Mouse (Mus musculus) heart, embryonic 16.5 days (tissue): ENCODE results near the gene Hilpda. TPM values are rescaled to one million over a fixed set of nuclear protein-coding genes. Genes with fewer than 3 reads are reported as not detected.

ENCODE experiments used
- ATAC-seq: fragments of 200-750 bp; cut with Nextera tagmentation; replicated peaks from 2 replicates; pipeline ENCODE4 v1.8.0; 2017; ENCODE audit warnings: moderate number of reproducible peaks; ENCODE audit not compliant: insufficient read depth, low FRiP score; ENCODE audit errors: extremely low read depth
- H3K27ac ChIP-seq: fragments of 300-500 bp; sonication (generic); 2 replicates; pipeline ENCODE4 v1.5.1; 2014; ENCODE audit warnings: mild to moderate bottlenecking, low read length, control low read depth, moderate library complexity
- H3K27me3 ChIP-seq: fragments of 300-500 bp; sonication (generic); 2 replicates; pipeline ENCODE4 v1.6.1; 2014; ENCODE audit warnings: low read length, mixed read lengths; ENCODE audit not compliant: control insufficient read depth, insufficient read depth
- H3K36me3 ChIP-seq: fragments of 300-500 bp; sonication (generic); 2 replicates; pipeline ENCODE4 v1.6.1; 2014; ENCODE audit not compliant: control insufficient read depth, insufficient read depth
- H3K4me1 ChIP-seq: fragments of 300-500 bp; sonication (generic); 2 replicates; pipeline ENCODE4 v1.6.1; 2014; ENCODE audit warnings: low read length, mixed read lengths; ENCODE audit not compliant: control insufficient read depth, insufficient read depth
- H3K4me2 ChIP-seq: fragments of 300-500 bp; sonication (generic); 2 replicates; pipeline ENCODE4 v1.6.1; 2014; ENCODE audit warnings: low read depth, mild to moderate bottlenecking, control low read depth, low read length
- H3K4me3 ChIP-seq: fragments of 300-500 bp; sonication (generic); 2 replicates; pipeline ENCODE4 v1.5.1; 2014; ENCODE audit warnings: mild to moderate bottlenecking, control low read depth, low read length
- H3K9ac ChIP-seq: fragments of 300-500 bp; sonication (generic); 2 replicates; pipeline ENCODE4 v1.6.1; 2014; ENCODE audit warnings: low read length, control low read depth
- H3K9me3 ChIP-seq: fragments of 300-500 bp; sonication (generic); replicated peaks from 2 replicates; pipeline ENCODE4 v1.6.1; 2016; ENCODE audit warnings: low read length; ENCODE audit not compliant: control insufficient read depth
- WGBS: fragments of 180-500 bp; shearing (Covaris S2); extraction: QIAGEN DNeasy Blood & Tissue Kit; methylation state at CpG from one replicate; pipeline ENCODE4 v1.1.7; 2014; 5-methylcytosine and 5-hydroxymethylcytosine counted together
- polyA plus RNA-seq: library from polyadenylated mRNA; unstranded; fragments of >200 nt; fragmentation: Nextera tagmentation; extraction: Ambion mirVana; gene quantifications from 2 replicates; pipeline ENCODE4 v1.2.1, GENCODE M21; 2015

Hilpda gene
- polyA plus RNA-seq, 1 experiment from 2014 or later, result 23.4 TPM

DNA sequence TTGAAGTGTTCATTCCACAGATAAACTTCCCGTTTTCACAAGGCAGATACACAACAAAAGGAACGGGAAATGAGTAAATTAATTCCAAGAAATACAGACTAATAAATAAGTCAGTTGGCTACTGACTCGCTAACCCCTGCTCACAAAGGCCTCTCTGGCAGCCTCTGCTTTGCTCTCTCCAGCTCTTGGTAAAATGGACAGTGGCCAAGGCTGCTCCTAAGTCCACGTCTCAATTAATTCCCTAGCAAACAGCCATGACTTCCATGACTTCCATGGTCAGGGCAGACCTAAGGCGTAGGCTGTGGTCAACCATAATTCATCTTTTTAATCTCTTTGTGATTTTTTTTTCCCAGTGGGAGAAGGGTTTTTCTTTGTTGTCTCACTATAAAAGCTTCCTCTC lies 15.7 kb downstream of the Hilpda start:
- H3K4me3 ChIP-seq, result no peak overlapping the region
- 59% methylated on average over 5 of the region's 5 CpGs for WGBS
- no peaks in the 10 kb centered on the region for H3K36me3 ChIP-seq
- H3K4me2 ChIP-seq, result no peak overlapping the region
- no peak overlapping the region for H3K9ac ChIP-seq
- ATAC-seq, result no peak
- no peaks in the 10 kb centered on the region for H3K9me3 ChIP-seq
- H3K4me1 ChIP-seq, result no peaks in the 10 kb centered on the region
- H3K27ac ChIP-seq, result no peak overlapping the region
- H3K27me3 ChIP-seq, result no peaks in the 10 kb centered on the region

DNA sequence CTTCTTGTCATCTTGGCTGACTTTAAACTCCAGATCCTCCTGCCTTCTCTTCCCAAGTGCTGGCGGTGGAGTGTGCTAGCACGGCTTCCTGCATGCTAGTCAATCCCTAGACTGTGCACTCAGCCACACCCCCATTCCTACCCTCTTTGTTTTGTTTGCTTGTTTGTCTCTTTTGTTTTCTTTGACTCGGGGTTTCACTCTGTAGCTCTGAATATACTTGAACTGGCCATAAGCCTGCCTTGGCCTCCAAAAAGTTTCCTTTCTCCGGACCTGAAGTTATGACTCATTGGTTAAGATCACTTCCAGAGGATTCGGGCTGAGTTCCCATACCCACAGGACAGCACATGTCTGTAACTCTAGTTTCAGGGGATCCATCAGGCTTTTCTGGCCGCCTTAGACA lies 16.4 kb downstream of the Hilpda start:
- Histone ChIP-seq H3K9ac (no peak overlapping the region), H3K36me3 (no peaks in the 10 kb centered on the region), H3K4me3 (no peak overlapping the region), H3K27ac (no peak overlapping the region), H3K4me1 (no peaks in the 10 kb centered on the region), H3K27me3 (no peaks in the 10 kb centered on the region), H3K9me3 (no peaks in the 10 kb centered on the region), H3K4me2 (no peak overlapping the region)
- no peak for ATAC-seq
- 65% methylated on average over 6 of the region's 6 CpGs for WGBS

DNA sequence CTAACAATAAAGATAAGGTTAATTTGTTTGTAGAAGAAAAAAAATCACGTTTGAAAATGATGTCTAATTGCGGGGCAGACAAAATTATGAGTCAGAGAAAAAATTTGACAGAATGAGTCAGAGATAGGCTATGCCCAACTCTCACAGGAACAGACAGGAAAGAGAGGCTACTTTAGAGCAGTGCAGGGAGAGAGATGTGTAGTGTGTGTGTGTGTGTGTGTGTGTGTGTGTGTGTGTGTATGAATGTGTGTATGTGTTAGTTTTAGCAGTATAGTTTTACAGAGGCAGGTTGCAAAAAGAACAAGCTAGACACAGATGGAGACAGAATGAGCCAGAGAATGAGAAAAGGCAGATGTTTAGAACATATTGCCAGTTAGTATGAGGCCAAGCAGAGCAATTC lies 26.8 kb downstream of the Hilpda start:
- Histone ChIP-seq H3K4me1 (no peaks in the 10 kb centered on the region), H3K4me2 (no peak overlapping the region), H3K27me3 (no peaks in the 10 kb centered on the region), H3K9me3 (0 out of 2 replicates have a peak, but pooled peaks cover 2% of the 10 kb centered on the region), H3K4me3 (no peak overlapping the region), H3K36me3 (no peaks in the 10 kb centered on the region), H3K9ac (no peak overlapping the region), H3K27ac (no peak overlapping the region)
- 53% methylated on average over 2 of the region's 2 CpGs for WGBS
- no peak for ATAC-seq

GRCm38 (mm10) chr6:29303251-29303650 lies 31.0 kb downstream of the Hilpda start:
- H3K27me3 ChIP-seq, result no peaks in the 10 kb centered on the region

DNA sequence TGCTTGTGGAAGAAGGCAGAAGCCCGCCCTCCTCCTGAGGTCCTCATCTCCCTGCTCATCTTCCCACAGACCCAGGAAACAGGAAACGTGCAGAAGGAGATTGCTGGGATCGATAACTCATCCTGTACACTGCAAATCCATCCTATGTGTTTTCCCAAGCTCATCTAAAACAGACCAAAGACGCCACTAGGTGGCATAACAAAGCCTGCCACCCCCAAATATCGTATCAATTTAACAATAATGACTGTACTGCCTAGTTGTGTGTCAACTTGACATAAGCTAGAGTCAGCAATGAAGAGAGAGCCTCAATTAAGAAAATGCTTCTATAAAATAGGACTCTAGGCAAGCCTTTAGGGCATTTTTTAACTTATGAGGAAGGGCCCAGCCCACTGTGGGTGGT lies 31.4 kb downstream of the Hilpda start:
- no peak for ATAC-seq
- Histone ChIP-seq H3K4me1 (no peaks in the 10 kb centered on the region), H3K36me3 (no peaks in the 10 kb centered on the region)

More at GRCm38 (mm10) chr6:29303251-29303650, 31.0 kb downstream of the Hilpda start:
- H3K27ac ChIP-seq, result no peak overlapping the region
- no peak overlapping the region for H3K4me2 ChIP-seq
- H3K4me1 ChIP-seq, result no peaks in the 10 kb centered on the region
- H3K9ac ChIP-seq, result no peak overlapping the region
- no peak for ATAC-seq
- no peaks in the 10 kb centered on the region for H3K36me3 ChIP-seq
- peaks cover 2% of the 10 kb centered on the region; the same call in 1 of the 2 replicates for H3K9me3 ChIP-seq
- no peak overlapping the region for H3K4me3 ChIP-seq

DNA sequence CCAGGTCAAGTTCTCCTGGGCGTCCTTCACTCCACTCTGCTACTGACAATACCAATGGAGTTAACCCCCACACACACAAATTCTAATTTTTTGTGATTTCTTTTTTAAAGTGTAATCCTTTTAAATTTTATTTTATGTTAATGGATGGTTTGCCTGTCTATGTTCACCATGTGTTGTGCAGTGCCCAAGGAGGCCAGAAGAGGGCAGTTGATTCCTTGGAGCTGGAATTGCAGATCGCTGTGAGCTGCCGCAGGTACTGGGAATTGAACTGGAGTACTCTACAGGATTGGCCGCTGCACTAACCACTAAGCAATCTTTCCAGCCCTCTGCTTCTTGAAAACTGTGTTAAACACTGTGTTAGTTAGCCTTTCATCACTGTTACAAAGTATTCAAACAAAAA lies 33.2 kb downstream of the Hilpda start:
- Histone ChIP-seq H3K9me3 (peaks cover 3% of the 10 kb centered on the region), H3K27me3 (no peaks in the 10 kb centered on the region), H3K4me2 (no peak overlapping the region), H3K27ac (no peak overlapping the region), H3K4me1 (no peaks in the 10 kb centered on the region), H3K4me3 (no peak overlapping the region), H3K9ac (no peak overlapping the region), H3K36me3 (no peaks in the 10 kb centered on the region)
- ATAC-seq, result no peak
- WGBS, result 86% methylated on average over 4 of the region's 4 CpGs

More for the DNA sequence above, 31.4 kb downstream of the Hilpda start:
- no peak overlapping the region for H3K27ac ChIP-seq
- no peaks in the 10 kb centered on the region for H3K27me3 ChIP-seq
- H3K9me3 ChIP-seq, result peaks cover 2% of the 10 kb centered on the region; the same call in 1 of the 2 replicates
- no peak overlapping the region for H3K4me2 ChIP-seq
- H3K4me3 ChIP-seq, result no peak overlapping the region
- no peak overlapping the region for H3K9ac ChIP-seq
- WGBS, result 50% methylated on average over 4 of the region's 5 CpGs

- no peaks in the 10 kb centered on the region for H3K36me3 ChIP-seq
- WGBS, result 84% methylated on average over 16 of the region's 16 CpGs
Measured at GRCm38 (mm10) chr6:29308846-29309605, 36.7 kb downstream of the Hilpda start.

GRCm38 (mm10) chr6:29313690-29314202 lies 41.5 kb downstream of the Hilpda start:
- H3K36me3 ChIP-seq, result no peaks in the 10 kb centered on the region
- ATAC-seq, result no peak
- no peak overlapping the region for H3K27ac ChIP-seq
- H3K4me3 ChIP-seq, result no peak overlapping the region
- H3K4me1 ChIP-seq, result no peaks in the 10 kb centered on the region
- H3K9ac ChIP-seq, result no peak overlapping the region
- no peaks in the 10 kb centered on the region for H3K27me3 ChIP-seq
- H3K4me2 ChIP-seq, result no peak overlapping the region
- WGBS, result 61% methylated on average over 14 of the region's 14 CpGs
- peaks cover 3% of the 10 kb centered on the region; the same call in 1 of the 2 replicates for H3K9me3 ChIP-seq

More at GRCm38 (mm10) chr6:29308846-29309605, 36.7 kb downstream of the Hilpda start:
- H3K9ac ChIP-seq, result no peak overlapping the region
- ATAC-seq, result no peak
- H3K9me3 ChIP-seq, result peaks cover 3% of the 10 kb centered on the region
- no peak overlapping the region for H3K4me2 ChIP-seq
- H3K4me1 ChIP-seq, result no peaks in the 10 kb centered on the region
- H3K4me3 ChIP-seq, result no peak overlapping the region
- H3K27me3 ChIP-seq, result no peaks in the 10 kb centered on the region
- no peak overlapping the region for H3K27ac ChIP-seq

DNA sequence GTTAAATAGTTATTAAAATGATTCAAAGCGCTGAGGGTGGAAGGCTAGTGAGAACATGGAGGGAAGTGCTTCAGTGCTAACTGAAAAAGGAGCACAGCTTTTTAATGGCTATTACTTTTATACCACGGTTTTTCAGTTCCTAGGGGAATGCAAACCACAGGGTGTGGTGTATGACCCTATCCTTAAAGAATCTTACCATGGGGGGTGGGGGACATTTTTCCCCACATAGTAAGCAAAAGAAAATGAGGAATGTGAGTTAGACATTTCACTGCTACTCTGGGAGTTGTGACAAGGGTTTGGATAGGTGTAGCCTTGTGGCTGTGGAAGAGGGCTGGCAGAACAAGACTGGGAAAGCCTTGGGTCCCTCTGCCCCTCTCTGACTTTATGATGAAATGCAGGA lies 45.0 kb downstream of the Hilpda start:
- no peaks in the 10 kb centered on the region for H3K27me3 ChIP-seq
- no peak overlapping the region for H3K9ac ChIP-seq
- H3K27ac ChIP-seq, result no peak overlapping the region
- no peaks in the 10 kb centered on the region for H3K4me1 ChIP-seq
- 59% methylated on average over 2 of the region's 2 CpGs for WGBS
- H3K9me3 ChIP-seq, result no peaks in the 10 kb centered on the region
- no peak overlapping the region for H3K4me2 ChIP-seq
- H3K36me3 ChIP-seq, result no peaks in the 10 kb centered on the region
- no peak overlapping the region for H3K4me3 ChIP-seq
- ATAC-seq, result no peak
